Mouse (Mus musculus): ENCODE measurements around the gene Fam214a. TPM values are rescaled to one million over a fixed set of nuclear protein-coding genes. Genes with fewer than 3 reads are reported as not detected.

Fam214a gene
- polyA plus RNA-seq, 1 experiment = 4.0 TPM

DNA sequence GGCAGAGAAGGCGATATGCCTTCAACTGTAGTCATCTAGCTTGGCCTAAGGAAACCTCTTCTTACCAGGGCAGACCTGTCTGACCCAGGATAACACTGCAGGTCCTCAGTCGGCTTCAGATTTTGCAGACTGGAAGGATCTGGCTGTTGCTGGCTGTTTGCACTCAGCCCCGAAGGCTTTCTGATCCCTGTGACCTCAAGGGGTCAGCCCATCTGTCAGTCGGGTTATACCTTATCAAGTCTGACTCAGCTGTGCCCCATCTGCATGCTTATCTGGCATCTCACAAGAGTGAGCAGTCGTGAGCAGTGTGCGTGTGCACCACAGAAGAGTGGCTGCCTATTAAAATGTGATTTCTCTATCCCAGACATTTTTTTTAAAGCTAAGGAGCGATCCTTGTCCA, 71.4 kb downstream of the Fam214a start:
- TF ChIP-seq GATA1 (IDR thresholded peaks at IDR 0.05; ENCODE audit: low read length) = no peak

DNA sequence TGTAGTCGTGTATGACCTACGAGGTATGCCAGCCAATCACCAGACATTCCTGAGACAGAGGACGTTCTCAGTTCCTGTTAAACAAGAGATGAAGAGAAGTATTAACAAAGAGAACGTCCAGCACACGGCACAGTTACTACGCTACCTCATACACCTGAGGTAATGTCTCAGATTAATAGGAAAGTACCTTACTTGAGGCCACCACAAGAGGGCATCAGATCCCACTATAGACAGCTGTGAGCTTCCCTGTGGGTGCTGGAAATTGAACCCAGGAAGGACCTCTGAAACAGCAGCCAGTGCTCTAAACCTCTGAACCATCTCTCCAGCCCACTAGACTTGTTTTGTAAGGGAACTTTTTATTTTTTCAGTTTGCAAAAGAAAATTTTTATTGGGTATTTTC, 73.0 kb downstream of the Fam214a start:
- no peak for TF ChIP-seq GATA1 (IDR thresholded peaks at IDR 0.05; ENCODE audit: low read length)

DNA sequence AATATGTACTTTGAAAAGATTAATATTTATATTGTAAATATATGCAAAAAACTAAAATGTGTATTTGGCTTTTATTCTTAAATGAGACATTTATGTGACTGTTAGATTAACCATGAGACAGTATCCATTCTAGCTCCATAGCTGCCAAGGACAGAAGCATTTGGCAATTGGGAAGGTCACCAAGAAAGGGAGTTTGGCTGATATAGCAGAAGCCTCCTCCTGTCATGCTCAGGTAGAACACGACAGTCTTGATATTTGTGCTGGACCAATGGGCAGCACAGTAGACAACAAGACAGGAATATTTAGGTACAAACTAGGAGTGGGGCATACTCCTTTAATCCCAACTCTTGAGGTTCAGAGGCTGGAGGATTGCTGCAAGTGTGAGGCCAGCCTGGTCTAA, 79.7 kb downstream of the Fam214a start:
- no peak for TF ChIP-seq GATA1 (IDR thresholded peaks at IDR 0.05; ENCODE audit: low read length)

DNA sequence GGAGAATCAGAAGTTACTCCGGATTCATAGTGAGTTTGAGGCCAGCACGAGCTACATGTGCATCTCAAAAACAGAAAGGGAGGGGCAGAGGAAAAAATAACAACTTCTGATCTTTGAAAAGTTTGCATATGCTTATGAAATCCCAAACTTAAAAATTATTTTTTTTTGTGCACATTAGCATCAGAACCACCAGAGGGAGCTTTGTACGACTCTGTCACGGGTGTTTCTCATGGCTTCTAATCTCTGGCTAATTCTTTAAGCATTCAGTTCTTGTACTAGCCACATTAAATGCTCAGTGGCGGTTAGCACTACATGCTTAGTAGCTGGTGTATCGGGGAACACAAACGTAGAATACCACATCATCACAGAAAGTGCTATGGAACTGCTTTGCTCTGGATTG, 80.5 kb downstream of the Fam214a start:
- TF ChIP-seq GATA1 (IDR thresholded peaks at IDR 0.05; ENCODE audit: low read length) = no peak

DNA sequence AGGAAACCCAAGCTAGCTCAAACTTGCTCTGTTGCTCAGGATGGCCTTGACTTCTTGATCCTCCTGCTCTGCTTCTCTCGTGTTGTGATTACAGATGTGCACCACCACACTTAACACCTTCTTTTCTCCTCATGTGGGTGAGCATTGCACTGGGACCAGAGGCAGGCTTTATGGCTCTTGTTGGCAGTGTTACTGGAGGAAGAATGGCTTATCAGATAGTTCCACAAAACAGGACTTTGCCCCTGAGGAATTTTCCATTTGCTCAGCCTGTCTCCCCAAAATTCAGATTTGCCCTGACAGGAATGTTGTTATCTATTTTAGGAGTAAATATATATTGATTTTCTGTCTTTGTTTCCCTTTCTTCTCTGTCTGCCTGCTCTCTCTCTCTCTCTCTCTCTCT, 82.0 kb downstream of the Fam214a start:
- no peak for TF ChIP-seq GATA1 (IDR thresholded peaks at IDR 0.05; ENCODE audit: low read length)

DNA sequence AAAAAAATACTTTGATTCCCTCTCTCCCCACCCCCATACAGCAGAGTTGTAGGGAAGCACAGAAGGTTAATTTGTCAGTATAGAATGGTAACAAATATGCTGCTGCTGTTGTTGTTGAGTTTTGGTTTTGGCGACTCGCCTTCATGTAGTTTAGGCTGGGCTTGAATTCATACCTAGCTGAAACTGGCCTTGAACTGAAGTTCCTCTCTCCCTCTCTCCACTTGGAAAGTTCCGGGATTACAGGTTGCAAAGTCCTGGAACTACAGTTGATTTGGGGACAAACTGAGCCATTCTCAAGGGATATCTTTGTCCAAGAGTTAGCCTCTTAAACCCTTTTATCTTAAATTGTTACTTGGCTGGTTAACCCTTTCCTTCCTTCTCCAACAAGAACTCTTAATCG, 83.3 kb downstream of the Fam214a start:
- no peak for TF ChIP-seq GATA1 (IDR thresholded peaks at IDR 0.05; ENCODE audit: low read length)

DNA sequence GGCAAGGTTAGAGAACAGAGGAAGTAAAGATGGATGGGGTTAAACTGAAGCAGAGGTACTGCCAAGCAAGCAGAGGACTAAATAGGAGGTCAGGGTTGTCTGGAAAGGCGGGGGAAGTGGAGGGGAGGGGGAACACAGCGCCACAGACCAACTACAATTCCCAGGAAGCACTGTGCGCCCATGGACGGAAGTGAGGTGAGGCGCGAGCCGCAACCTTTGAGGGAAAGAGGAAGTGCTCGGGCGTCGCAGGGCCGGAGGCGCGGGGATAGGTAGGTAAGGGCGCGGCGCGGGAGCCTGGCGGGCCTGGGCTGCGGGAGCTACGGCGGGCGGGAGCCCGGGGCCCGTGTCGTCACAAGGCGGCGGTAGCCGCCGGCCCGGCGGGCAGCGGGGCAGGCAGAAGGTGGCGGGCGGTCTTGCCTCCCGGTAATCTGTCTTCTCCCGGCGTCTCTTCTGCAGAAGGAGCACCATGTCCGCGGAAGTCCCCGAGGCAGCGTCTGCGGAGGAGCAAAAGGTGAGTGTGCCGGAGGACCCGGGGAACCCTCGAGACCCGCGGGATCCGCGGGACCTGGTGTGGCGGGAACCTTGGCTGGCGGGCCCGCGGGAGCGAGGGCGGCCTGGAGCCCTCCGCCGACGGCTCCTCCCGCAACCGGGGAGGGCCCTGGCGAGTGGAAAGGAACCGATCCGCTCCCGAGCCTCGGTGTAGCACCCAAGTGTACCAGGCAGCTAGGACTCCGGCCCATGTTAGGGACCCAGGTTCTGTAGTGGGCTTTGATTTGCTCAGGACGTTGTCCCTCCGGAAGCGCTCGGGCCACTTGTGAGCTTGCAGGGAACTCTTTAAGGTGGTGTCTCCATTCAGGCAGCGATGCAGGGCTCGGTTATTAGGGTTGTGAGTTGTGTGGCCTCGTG, 85.0 kb downstream of the Fam214a start, which contains the start of gene Arpp19:
Arpp19 (plus strand) TSS at position 164 of the 906 bp plus-strand sequence.
- TF ChIP-seq GATA1 (IDR thresholded peaks at IDR 0.05; ENCODE audit: low read length) = no peak

DNA sequence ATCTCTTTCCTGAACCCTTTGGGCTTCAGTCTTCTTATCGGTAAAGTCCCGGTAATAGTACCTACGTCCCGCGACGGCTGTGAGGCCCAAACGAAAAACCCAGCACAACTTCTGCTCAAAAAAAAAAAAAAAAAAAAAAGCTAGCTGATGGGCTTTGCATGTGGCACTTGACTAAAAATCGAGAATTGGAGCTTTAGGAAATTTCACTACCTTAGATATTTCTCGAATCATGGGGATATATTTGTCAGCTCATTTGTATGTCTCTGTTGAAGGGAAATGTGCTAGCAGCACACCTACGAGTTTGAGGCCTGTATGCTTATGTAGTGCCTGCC, 85.6 kb downstream of the Fam214a start:
- TF ChIP-seq GATA1 (IDR thresholded peaks at IDR 0.05; ENCODE audit: low read length) = no peak

DNA sequence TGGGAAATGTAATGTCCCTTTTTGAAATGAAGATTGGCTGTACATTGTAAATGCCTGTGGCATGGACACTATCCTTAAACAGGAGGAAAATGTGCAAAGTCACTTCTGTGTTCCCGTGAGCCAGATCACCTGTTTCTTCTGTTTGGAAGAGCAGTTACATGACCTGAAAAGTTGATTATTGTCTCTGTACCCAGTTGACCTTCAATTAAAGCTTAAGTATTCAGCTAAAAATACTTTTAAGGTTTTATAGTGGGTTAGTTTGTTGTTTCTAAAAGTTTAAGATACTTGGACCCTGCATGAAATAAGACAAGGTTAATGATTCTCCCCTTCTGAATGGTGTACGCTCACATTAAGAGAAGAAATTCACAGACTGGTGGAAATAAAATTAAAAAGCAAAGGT, 87.9 kb downstream of the Fam214a start:
- TF ChIP-seq GATA1 (IDR thresholded peaks at IDR 0.05; ENCODE audit: low read length) = no peak

DNA sequence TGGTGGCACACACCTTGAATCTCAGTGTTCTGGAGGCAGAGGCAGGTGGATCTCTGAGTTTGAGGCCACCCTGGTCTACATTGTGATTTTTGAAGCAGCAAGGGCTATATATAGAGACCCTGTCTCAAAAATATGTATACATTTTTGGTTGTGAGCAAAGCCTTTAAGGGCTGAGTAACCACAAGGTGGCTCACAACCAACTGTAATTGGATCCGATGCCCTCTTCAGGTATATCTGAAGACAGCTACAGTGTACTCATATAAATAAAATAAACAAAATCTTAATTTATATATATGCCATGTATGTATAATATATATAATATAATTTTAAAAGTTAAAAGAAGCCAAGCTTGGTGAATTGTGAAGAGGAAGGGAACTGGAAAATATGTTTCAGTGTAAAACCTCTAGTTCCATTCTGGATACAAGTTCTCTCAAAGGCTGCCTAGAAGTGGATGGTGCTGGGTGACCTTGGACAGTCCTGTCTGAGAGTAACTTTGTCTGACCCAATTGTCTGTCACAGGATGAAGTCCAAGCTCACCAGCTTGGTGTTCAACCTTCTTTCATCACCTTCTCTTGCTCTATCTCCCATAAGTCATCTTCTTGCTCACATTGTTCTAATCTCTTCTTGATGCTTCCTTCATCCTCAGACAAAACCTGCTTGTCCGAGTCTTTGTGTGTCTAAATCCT, 89.3 kb downstream of the Fam214a start:
- no peak for TF ChIP-seq GATA1 (IDR thresholded peaks at IDR 0.05; ENCODE audit: low read length)

DNA sequence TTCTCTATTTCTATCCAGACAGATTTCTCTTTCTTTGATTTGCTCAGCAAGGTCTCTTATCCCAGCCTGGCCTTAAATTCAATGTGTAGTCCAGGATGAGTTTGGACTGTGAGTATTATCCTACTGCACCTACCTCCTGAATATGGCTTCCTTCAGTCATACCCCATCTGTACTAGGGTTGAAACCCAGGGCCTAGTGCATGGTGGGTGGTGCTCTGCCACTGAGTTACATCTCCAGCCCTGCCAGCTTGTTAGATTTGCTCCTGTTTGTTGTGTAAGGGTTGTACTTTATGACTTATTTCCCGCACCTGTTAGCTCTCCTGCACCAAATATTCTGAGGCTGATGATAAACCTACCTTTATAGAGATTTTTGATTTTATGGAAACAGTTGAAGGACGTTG, 90.5 kb downstream of the Fam214a start:
- TF ChIP-seq GATA1 (IDR thresholded peaks at IDR 0.05; ENCODE audit: low read length) = no peak

DNA sequence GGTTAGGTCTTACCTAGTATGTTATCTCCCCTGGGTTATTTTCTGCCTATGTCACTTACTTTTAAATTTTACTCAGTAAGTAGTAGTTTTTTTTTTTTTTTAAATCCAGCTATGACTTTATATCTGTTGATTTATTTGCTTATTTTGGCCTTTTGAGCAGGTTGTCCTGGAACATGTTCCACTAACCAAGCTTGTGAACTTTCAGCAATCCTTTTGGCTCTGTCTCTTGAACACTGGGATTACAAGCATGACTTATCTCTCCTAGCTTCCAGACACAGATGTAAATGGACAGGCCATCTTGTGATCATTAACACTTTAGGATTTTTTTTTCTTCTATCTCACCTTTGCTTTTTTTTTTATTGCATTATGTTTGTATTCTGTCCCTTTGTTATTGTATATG, 94.4 kb downstream of the Fam214a start:
- TF ChIP-seq GATA1 (IDR thresholded peaks at IDR 0.05; ENCODE audit: low read length) = no peak

DNA sequence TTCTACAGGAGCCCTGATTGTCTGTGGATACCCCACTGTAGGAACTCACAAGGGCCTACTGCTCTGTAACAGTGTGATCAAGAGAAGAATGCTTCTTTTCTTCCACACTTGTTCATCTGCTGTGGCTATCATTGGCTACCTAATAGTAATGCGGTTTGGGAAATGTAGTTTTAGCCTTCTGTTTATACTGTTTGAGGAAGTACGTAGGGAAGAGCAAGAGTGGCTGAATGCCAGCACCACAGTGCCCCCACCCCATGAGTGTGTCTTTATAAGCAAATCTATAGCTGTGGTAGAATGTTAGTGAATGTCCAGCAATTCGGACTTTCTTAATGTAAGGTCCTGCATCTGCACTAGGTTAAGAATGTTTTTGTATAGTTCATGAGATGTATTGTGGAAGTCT, 96.4 kb downstream of the Fam214a start:
- TF ChIP-seq GATA1 (IDR thresholded peaks at IDR 0.05; ENCODE audit: low read length) = no peak

DNA sequence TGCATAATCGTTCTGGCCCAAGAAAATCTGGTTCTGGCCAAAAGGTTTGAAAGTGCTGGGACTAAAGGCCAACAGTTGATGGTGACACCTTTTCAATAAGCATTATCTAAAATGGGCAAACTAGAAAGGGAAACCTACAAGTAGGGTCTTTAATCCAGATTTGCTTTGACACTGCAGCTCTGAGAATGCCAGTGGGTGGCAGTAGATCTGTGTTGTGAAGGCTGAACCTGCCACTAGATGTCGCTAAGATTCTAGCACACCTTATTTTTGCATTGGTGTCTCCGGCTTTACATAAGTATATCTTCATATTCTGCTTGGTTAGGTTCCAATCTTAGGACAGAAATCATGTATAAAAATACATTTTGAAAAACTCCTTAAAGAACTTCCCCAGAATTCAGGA, 97.3 kb downstream of the Fam214a start:
- no peak for TF ChIP-seq GATA1 (IDR thresholded peaks at IDR 0.05; ENCODE audit: low read length)

DNA sequence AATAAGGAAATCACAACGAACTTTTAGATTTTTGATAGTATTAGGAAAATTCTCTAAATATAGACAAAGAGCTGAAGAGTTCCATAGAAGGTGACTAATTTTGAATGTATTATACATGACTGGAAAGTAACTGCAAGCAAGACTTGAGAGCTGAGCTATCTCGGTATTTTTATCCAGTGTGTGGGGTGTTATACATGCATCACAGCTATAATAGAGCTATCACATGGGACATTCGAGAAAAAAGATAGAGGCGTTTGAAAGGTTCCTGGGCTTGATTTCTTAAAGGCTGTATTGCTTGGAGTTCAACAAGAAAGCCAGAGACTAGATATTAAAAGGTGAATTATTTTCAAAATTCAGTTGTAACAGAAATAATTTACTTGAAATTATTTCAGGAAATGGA, 99.2 kb downstream of the Fam214a start:
- TF ChIP-seq GATA1 (IDR thresholded peaks at IDR 0.05; ENCODE audit: low read length) = no peak

DNA sequence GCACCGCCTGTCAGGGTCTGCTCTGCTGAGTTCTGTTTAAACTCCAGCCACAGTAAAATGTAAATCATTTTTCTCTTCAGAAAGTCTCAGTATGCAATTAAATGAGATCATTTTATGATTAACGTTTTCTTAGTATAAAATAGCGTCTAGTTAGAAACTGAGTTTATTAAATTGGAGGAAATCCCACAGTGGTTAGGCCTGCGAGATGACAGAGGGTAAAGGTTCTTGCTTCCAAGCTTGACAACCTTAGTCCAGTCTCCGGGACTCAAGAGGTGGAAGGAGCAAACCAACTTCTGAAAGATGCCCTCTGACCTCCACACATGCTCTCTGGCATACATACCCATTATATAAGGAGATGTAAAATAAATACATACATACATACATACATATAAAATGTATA, 102.4 kb downstream of the Fam214a start:
- TF ChIP-seq GATA1 (IDR thresholded peaks at IDR 0.05; ENCODE audit: low read length) = no peak
